Mouse (Mus musculus) liver, embryonic 14.5 days (tissue): ENCODE data around the gene Phlda1.

Experiments used
- CTCF ChIP-seq: IDR thresholded peaks from 2 replicates; pipeline ENCODE4 v1.5.1; 2016; ENCODE audit warnings: antibody characterized with exemption, low read depth, control low read depth
- EP300 ChIP-seq: IDR thresholded peaks from 2 replicates; pipeline ENCODE4 v1.6.1; 2016; ENCODE audit warnings: antibody characterized with exemption, low read depth

- TF ChIP-seq CTCF (no peak), EP300 (no peak)
Observed at GRCm38 (mm10) chr10:111499892-111500291, 6.2 kb upstream of the Phlda1 start.
